Comparison of ENCODE assay signal across 9 mouse cellular contexts in genomic region chr5:135258280-135259150, GRCm38 (mm10). TPM values are rescaled to one million over a fixed set of nuclear protein-coding genes. Genes with fewer than 3 reads are reported as not detected.
DNase-seq lines count a peak whose midpoint lies in the region; ATAC-seq and TF ChIP-seq lines count a peak whose summit lies in the region.
"Had no signal": no experiment of that assay in that cellular context is flagged by ENCODE, and none has a peak within 500 bp of the region (broad histone marks: within the 10 kb centered on the region; RNA-seq: fewer than 3 reads in every experiment).

No protein-coding gene starts in this region.

- peak overlapping the region; percentile 68 for H3K27ac ChIP-seq in kidney, embryonic 15.5 days
- H3K27ac ChIP-seq in ES-E14 (ENCODE audit: insufficient read depth, low read depth, low read length, poor library complexity, severe bottlenecking): no peak overlapping the region
- H3K27ac ChIP-seq in embryonic facial prominence, embryonic 13.5 days: peak overlapping the region; percentile 96
- peak overlapping the region; percentile 98 for H3K27ac ChIP-seq in limb, embryonic 12.5 days

- ATAC-seq in kidney, embryonic 15.5 days (replicated peaks; ENCODE audit: low FRiP score): no peak
- ATAC-seq in embryonic facial prominence, embryonic 13.5 days (ENCODE audit: insufficient number of reproducible peaks, insufficient read depth, low FRiP score, low TSS enrichment, low read depth): peak; percentile 56; the same call in 1 of the 2 replicates
- peak; percentile 62 for ATAC-seq in limb, embryonic 12.5 days (ENCODE audit: insufficient number of reproducible peaks, insufficient read depth, low FRiP score, low TSS enrichment, low read depth)
- ATAC-seq in cerebellum, adult (ENCODE audit: insufficient number of reproducible peaks, low FRiP score, low TSS enrichment): no peak; the same call in 1 of the 2 replicates

- DNase-seq in kidney, adult 11 months: no peak
- no peak for DNase-seq in ES-E14 (ENCODE audit: low read depth, low spot score)
- no peak for DNase-seq in thymus, postnatal 4 days
- DNase-seq in adrenal gland, postnatal 14 days: no peak

- peak overlapping the region; percentile 57 for H3K4me2 ChIP-seq in kidney, embryonic 15.5 days
- peak overlapping the region; percentile 57 for H3K4me2 ChIP-seq in embryonic facial prominence, embryonic 13.5 days
- peak overlapping the region; percentile 37 for H3K4me2 ChIP-seq in limb, embryonic 12.5 days

- no peaks in the 10 kb centered on the region for H3K9me3 ChIP-seq in kidney, embryonic 15.5 days (replicated peaks)
- H3K9me3 ChIP-seq in ES-E14 (ENCODE audit: control insufficient read depth, insufficient read depth, low read depth, low read length): no peaks in the 10 kb centered on the region
- H3K9me3 ChIP-seq in embryonic facial prominence, embryonic 13.5 days: no peaks in the 10 kb centered on the region
- peaks cover 12% of the 10 kb centered on the region; the same call in 1 of the 2 replicates for H3K9me3 ChIP-seq in limb, embryonic 12.5 days

- H3K4me1 ChIP-seq in kidney, embryonic 15.5 days: peaks cover 19% of the 10 kb centered on the region
- peaks cover 0 to 2% of the 10 kb centered on the region in 2 experiments; a peak in 1 of 4 replicates for H3K4me1 ChIP-seq in ES-E14 (ENCODE audit: control insufficient read depth in 2 of 2, insufficient read depth in 2 of 2, low read length in 2 of 2, poor library complexity in 1 of 2)
- peaks cover 21% of the 10 kb centered on the region for H3K4me1 ChIP-seq in embryonic facial prominence, embryonic 13.5 days
- H3K4me1 ChIP-seq in limb, embryonic 12.5 days (replicated peaks): peaks cover 24% of the 10 kb centered on the region

- H3K36me3 ChIP-seq in kidney, embryonic 15.5 days: no peaks in the 10 kb centered on the region
- no peaks in the 10 kb centered on the region for H3K36me3 ChIP-seq in ES-E14 (ENCODE audit: control insufficient read depth, insufficient read depth, low read length, poor library complexity, severe bottlenecking)
- H3K36me3 ChIP-seq in embryonic facial prominence, embryonic 13.5 days: no peaks in the 10 kb centered on the region
- H3K36me3 ChIP-seq in limb, embryonic 12.5 days: no peaks in the 10 kb centered on the region

- in situ Hi-C loops in ES-E14 (cut with MboI; ENCODE audit: low sequenced_read_pairs in 2 of 2, unreplicated experiment in 2 of 2): no loop called here

- H3K9ac ChIP-seq in kidney, embryonic 15.5 days: peak overlapping the region; percentile 45
- peak overlapping the region; percentile 34 for H3K9ac ChIP-seq in ES-E14 (ENCODE audit: insufficient read depth, low read depth, low read length, poor library complexity, severe bottlenecking)
- peak overlapping the region; percentile 73 for H3K9ac ChIP-seq in embryonic facial prominence, embryonic 13.5 days
- peak overlapping the region; percentile 61 for H3K9ac ChIP-seq in limb, embryonic 12.5 days (replicated peaks)

- H3K27me3 ChIP-seq in kidney, embryonic 15.5 days: no peaks in the 10 kb centered on the region
- no peaks in the 10 kb centered on the region for H3K27me3 ChIP-seq in embryonic facial prominence, embryonic 13.5 days
- H3K27me3 ChIP-seq in limb, embryonic 12.5 days: no peaks in the 10 kb centered on the region

- 22% methylated on average over 30 of the region's 30 CpGs for WGBS in kidney, embryonic 15.5 days
- WGBS in embryonic facial prominence, embryonic 13.5 days: 12% methylated on average over 30 of the region's 30 CpGs
- 36% methylated on average over 30 of the region's 30 CpGs for WGBS in limb, embryonic 12.5 days

- H3K4me3 ChIP-seq in kidney, embryonic 15.5 days (replicated peaks): peak overlapping the region; percentile 33
- peak overlapping the region in 1 of 2 experiments; percentile 48; a peak in 2 of 4 replicates for H3K4me3 ChIP-seq in ES-E14 (ENCODE audit: insufficient read depth in 1 of 2, low read depth in 1 of 2, low read length in 2 of 2, poor library complexity in 1 of 2, severe bottlenecking in 1 of 2)
- H3K4me3 ChIP-seq in embryonic facial prominence, embryonic 13.5 days: peak overlapping the region; percentile 37
- peak overlapping the region; percentile 17; the same call in 1 of the 2 replicates for H3K4me3 ChIP-seq in limb, embryonic 12.5 days (replicated peaks)

TF ChIP-seq in ES-E14, 5 proteins besides CTCF, POLR2A, EP300 and RAD21:
- TF ChIP-seq CHD2 (IDR thresholded peaks at IDR 0.05; ENCODE audit: low read depth, low read length) (no peak), ZNF384 (IDR thresholded peaks at IDR 0.05; ENCODE audit: low read depth, low read length) (no peak), HCFC1 (IDR thresholded peaks at IDR 0.05; ENCODE audit: borderline replicate concordance, insufficient read depth, low read length) (no peak), ZC3H11A (IDR thresholded peaks at IDR 0.05; ENCODE audit: borderline replicate concordance, low read depth, low read length) (no peak), MAFK (IDR thresholded peaks at IDR 0.05; ENCODE audit: insufficient read depth, low read depth, low read length) (no peak)

RNA-seq across cellular contexts. Expression of gene Fzd9, which starts 7.5 kb away (rescaled TPM):
- polyA plus RNA-seq in kidney, embryonic 15.5 days (2015; fragmentation: Nextera tagmentation; extraction: Ambion mirVana): 1.7 and 2.0 TPM in 2 replicates
- total RNA-seq in ES-E14 (2012; rRNA removed): 9.4 and 18.2 TPM in 2 replicates
- polyA plus RNA-seq in embryonic facial prominence, embryonic 13.5 days (2015; fragmentation: Nextera tagmentation; extraction: Ambion mirVana): 11.9 and 18.1 TPM in 2 replicates
- 9.2 and 10.3 TPM in 2 replicates for polyA plus RNA-seq in limb, embryonic 12.5 days (2016; fragmentation: Nextera tagmentation; extraction: Ambion mirVana)
- 2.7 and 3.0 TPM in 2 replicates for total RNA-seq in adrenal gland, postnatal 14 days (2021)
- total RNA-seq: neutrophil, adult 5-6 weeks had no signal

Comparison
In these comparisons a context has a peak if more than half of its experiments do, and no peak if none do; other contexts are left out.
1. ATAC-seq: peak in embryonic facial prominence, embryonic 13.5 days (single experiment) and limb, embryonic 12.5 days (single experiment); none in kidney, embryonic 15.5 days (single experiment) and cerebellum, adult (single experiment).
2. Peak in every context shown above with its lines, with median percentiles within 50 percentile points of each other: H3K4me2 ChIP-seq and H3K9ac ChIP-seq.